Mouse (Mus musculus) bone marrow macrophage, adult 2 months (primary cell): ENCODE results near the gene Myct1.

Source experiments
- CTCF ChIP-seq: IDR thresholded peaks from 2 replicates; pipeline ENCODE4 v1.5.1; 2012; ENCODE audit warnings: low read depth, mild to moderate bottlenecking, low read length, moderate library complexity
- POLR2A ChIP-seq: IDR thresholded peaks from 2 replicates; pipeline ENCODE4 v1.6.1; 2012; ENCODE audit warnings: mild to moderate bottlenecking, low read depth, low read length, borderline replicate concordance

DNA sequence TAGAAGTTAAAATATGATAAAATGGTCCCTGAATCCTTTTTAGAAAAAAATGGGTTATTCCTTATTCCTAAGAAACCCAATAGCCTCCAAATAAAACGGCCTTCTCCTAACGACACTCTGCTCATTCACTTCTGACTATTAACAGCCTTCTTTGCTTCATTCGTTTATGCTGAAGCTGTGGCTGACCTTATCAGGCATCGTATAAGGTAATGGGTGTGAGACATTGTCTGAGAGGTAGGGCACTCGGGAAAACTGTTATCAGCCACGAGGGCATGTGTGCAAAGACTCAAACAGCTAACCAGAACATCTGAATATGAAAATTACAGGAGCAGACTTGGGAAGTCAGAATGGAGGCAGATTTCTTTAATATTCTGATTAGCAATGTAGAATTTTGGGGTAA is 3.0 kb downstream of the Myct1 start:
- TF ChIP-seq CTCF (no peak), POLR2A (no peak)
